Mouse (Mus musculus) embryonic stem cell, embryonic (primary cell): ENCODE measurements around the gene Mettl26.

ENCODE experiments used
- CTCF ChIA-PET, 4 experiments: fragments of 300-600 bp in 2 of 4; fragments of 350-600 bp in 2 of 4; sonication (Branson Sonifier 250); formaldehyde crosslinking; loops; one replicate each; lab custom pipeline; 2022; ENCODE audit warnings: inconsistent platforms in 2 of 4; lab: Charles Lee
- POLR2A ChIA-PET, 4 experiments: fragments of 300-600 bp in 2 of 4; fragments of 350-600 bp in 2 of 4; sonication (Branson Sonifier 250); formaldehyde crosslinking; loops; one replicate each; lab custom pipeline; 2022; ENCODE audit warnings: antibody characterized with exemption in 4 of 4, inconsistent platforms in 1 of 4; lab: Charles Lee

Gene Mettl26

DNA sequence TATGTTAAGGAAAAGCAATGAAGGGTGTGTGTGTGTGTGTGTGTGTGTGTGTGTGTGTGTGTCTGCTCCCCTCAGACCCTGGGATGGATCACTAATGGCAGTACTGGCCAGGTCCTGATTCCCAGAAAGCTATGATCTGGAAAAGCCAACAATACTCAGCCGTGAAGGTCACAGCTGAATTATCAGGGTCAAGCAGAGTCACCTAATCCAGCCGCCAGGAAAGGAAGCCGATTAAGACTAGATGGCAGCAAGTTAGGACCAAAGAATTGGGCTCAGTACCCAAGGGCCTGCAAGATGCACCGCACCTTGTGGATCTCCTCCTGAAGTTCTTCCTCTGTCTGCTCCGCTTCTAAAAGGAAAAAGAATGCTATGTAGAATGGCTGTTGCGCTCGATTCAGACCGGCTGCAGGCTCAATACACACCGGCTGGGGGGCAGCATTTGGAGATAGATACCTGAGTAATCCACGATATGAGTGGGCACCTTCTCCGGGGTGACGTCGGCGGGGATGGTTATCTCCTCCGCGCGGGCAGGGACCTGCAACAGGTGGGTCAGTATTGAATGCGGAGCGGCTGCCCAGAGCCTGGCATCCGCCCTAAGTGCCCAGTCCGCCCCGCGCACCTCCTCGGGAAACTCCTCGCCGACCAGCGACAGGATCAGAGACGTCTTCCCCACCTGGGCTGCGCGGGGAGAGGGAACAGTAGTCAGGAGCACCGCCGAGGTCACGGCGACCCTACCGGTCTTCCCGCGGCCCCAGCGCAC is 31.1 kb upstream of the Mettl26 start:
- POLR2A ChIA-PET = interaction anchor here in 3 of 4 experiments (0.5 to 8.7 kb wide), 35 partner anchors 7 to 1174 kb away, joined by 3 to 114 read pairs (median 4); partner anchors contain the start of genes Mcrip2 (in 3 of the 3), Stub1 (in 3 of the 3), Jmjd8 (in 2 of the 3) and Wdr90 (in 2 of the 3)
- CTCF ChIA-PET = interaction anchor here in 3 of 4 experiments (0.7 to 1.5 kb wide), 10 partner anchors 11 to 165 kb away, joined by 3 to 6 read pairs (median 4); partner anchors contain the start of genes Stub1 (in 3 of the 3), Jmjd8 (in 1 of the 3) and Mcrip2 (in 1 of the 3)

DNA sequence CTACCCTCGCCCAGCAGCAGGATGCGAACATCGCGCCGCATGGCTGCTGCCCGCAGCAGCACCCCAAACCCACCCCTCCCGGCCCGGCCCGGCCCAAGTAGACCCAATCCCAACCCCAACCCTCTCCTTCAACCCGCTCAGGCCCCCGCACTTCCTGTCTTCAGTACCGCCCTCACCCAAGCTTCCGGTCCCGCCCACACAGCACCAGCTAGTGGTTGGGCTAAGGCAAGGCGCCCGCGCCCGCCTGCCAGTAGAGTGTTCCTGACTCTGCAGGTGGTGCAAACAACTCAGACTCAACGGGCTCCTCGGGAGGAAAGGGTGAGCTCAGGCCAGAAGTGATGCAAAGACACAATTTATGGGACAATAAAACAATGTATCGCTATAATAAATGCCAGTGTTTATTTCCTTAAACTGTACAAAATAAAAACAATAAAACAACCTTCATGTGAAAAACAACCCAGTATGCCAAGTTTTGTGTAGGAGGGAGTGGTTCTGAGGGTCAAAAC is 30.4 kb upstream of the Mettl26 start, which contains the start of gene Rhot2:
Gene Rhot2, minus strand, starts transcription at position 456 of the 506 bp plus-strand sequence.
- POLR2A ChIA-PET = interaction anchor here in 3 of 4 experiments (0.5 to 8.7 kb wide), 38 partner anchors 8 to 1173 kb away, joined by 3 to 114 read pairs (median 4); partner anchors contain the start of genes Mcrip2 (in 3 of the 3), Stub1 (in 3 of the 3), Jmjd8 (in 2 of the 3) and Wdr90 (in 2 of the 3)
- CTCF ChIA-PET = interaction anchor here in 3 of 4 experiments (0.6 to 1.5 kb wide), 13 partner anchors 10 to 874 kb away, joined by 3 to 9 read pairs (median 4); partner anchors contain the start of genes Stub1 (in 3 of the 3), Jmjd8 (in 1 of the 3) and Mcrip2 (in 1 of the 3)

DNA sequence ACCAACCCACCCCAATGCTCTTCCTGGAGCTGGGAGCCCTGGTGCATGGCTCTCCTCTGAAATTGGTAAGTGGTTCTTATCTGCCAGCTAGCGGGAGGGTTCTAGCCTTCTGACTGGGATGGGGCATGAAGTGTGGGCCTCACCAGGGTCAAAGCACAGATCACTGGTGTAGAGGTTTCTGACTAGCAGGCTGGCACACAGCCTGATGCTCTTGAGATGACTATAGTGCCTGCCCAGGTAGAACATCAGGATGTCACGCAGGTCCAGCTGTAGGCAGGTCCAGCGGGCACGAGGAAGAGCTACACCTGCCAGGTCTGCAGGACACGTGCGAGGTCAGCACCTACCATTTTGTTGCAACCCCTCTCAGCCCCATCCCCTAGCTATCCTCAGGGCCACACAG is 14.6 kb upstream of the Mettl26 start:
- ChIA-PET CTCF (interaction anchor here in 1 of 4 experiments (1.1 kb wide), 1 partner anchor 59 kb away, joined by 4 read pairs; no protein-coding TSS in a partner anchor), POLR2A (interaction anchor here in 3 of 4 experiments (1.0 to 4.2 kb wide), 13 partner anchors 8 to 107 kb away, joined by 3 to 18 read pairs (median 5); partner anchors contain the start of genes Jmjd8 (in 2 of the 3), Rhot2 (in 2 of the 3), Mcrip2 (in 1 of the 3) and Mettl26 (in 1 of the 3))

DNA sequence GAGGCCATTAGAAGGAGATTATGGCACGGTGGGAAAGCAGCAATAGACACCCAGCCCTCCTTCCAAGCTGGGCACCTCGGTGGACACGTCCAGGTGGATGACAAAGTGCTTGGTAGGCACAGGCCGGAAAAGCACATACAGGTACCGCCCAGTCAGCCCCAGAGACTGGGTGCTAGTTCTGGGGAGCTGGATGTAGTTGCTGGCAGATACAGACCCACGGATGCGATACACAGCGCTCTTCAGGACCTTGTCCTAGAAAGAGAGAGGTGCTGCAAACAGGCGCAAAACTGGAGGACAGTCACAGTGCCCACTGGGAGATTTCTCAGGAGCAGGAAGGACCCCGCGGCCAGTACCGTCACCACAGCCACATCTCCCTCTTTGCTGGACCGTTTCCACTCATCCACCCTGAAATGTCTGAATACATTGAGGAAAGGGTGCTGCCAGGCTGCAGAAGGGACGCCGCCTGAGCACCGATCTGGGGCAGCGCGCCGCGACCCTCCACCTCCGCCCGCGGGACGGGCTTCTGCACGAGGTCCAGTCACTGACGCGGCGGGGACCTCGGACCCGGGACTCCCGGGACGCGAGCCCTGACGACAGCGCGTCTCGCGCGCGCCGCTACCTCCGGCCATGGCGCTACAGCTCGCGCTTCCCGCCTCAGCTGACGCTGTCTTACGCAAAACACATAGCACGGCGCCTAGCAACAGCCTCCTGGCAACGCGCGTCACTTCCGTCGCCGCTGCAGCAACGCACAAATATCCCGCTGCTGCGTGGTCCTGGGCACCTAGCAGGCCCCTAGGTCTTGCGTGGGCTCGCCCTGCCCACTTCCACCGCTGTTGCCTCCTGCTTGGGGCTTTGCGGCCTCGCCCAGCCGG is 13.8 kb upstream of the Mettl26 start, which contains the start of gene Wdr90:
Gene Wdr90, minus strand, starts transcription at position 670 of the 872 bp plus-strand sequence.
- ChIA-PET POLR2A (interaction anchor here (0.5 to 4.2 kb wide), 30 partner anchors 8 to 456 kb away, joined by 3 to 18 read pairs (median 4); partner anchors contain the start of genes Stub1 (in 3 of the 4), Capn15 (in 2 of the 4), Jmjd8 (in 2 of the 4) and Mettl26 (in 2 of the 4)), CTCF (interaction anchor here (0.6 to 1.1 kb wide), 7 partner anchors 14 to 316 kb away, joined by 3 to 4 read pairs (median 3); partner anchors contain the start of genes Chtf18 (in 1 of the 4), Mettl26 (in 1 of the 4) and Rpusd1 (in 1 of the 4))

DNA sequence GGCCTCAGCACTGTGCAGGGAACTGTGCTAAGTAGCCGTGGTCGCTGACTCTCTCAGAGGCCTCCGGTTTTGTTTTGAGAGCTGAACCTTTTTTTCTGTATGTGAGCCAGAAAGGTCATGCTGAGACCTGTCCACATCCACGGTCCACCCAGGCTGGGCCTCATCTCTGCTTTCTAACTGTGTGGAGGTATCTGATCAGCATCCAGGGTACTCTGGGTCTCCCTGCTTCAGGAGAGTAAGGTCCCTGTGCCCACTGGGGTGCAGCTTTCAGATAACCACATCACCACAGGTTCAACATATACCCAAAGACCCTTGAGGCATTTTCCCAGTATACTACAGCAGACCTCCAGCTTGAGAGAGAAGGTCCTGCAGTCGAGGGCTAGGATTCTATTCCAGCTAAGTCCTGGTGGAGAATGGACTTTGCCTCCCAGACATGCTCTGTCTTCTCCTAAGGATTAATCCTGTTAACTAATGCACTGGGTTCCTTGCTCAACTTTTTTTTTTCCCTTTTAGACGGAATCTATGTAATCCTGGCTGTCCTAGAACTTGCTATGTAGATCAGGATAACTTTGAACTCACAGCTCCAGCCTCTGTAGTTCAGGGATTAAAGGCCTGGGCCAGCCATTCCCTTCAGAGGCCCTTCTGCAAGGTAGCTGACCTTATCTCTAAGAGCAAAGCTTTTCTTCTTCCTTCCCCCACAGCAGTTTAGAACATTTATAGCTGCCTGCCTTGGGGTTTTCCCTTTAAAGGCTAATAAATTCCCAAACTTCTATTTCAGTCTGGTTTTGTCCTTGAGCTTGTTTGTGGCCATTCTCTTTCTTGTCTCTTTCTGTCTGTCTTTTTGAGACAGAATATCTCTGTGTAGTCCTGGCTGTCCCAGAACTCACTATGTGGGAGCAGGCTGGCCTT is 12.9 kb upstream of the Mettl26 start:
- CTCF ChIA-PET = interaction anchor here (0.6 to 1.0 kb wide), 7 partner anchors 13 to 315 kb away, joined by 3 read pairs; partner anchors contain the start of gene Mettl26 (in 1 of the 4)
- POLR2A ChIA-PET = interaction anchor here (0.5 to 4.2 kb wide), 26 partner anchors 10 to 457 kb away, joined by 3 to 18 read pairs (median 4); partner anchors contain the start of genes Stub1 (in 3 of the 4), Capn15 (in 2 of the 4), Mettl26 (in 2 of the 4) and Rhbdl1 (in 2 of the 4)

DNA sequence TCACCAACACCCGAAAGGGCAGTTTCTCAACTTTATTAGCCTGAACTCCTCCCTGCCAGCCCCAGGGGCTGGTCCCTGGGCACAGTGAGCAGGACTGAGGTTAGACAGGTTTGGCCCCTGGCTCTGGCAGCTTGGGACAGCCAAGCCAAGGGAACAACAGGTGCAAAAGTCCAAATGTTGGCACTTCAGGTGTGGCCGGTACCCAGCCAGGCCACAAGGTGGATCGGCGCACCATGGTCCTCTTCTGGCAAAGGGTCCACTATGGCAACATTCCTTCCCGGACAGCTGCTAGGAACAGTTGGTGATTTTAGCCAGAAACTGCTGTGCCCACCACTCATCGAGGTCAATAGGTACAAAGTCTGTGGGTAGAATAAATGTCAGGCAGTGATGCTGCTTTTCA is 11.2 kb upstream of the Mettl26 start:
- ChIA-PET CTCF (no interaction called here), POLR2A (interaction anchor here in 2 of 4 experiments (0.6 to 4.2 kb wide), 7 partner anchors 11 to 91 kb away, joined by 3 to 18 read pairs (median 5); partner anchors contain the start of genes Mettl26 (in 2 of the 2), Rhbdl1 (in 1 of the 2), Rhot2 (in 1 of the 2) and Stub1 (in 1 of the 2))

DNA sequence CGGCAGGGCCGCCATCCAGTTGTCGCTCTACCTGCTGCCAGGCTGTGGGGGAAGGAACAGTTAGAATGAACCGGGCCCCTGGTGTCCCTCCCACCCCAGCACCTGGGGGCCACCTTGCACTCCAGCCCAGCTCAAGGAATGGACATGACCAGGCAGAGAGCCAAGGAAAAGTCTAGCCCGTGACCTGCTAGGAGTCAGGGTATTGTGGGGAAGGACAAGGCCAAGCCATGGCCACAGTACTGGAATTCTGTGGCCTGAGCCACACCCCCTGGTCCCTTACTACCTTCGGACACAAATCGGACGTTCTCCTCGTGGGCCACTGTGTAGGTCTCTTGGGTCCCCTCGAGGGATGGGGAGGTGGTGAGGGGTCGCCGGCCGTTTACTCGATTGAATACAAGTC is 10.6 kb upstream of the Mettl26 start:
- CTCF ChIA-PET = interaction anchor here in 2 of 4 experiments (0.6 kb wide), 2 partner anchors 15 to 551 kb away, joined by 3 to 5 read pairs; no protein-coding TSS in a partner anchor
- POLR2A ChIA-PET = interaction anchor here in 3 of 4 experiments (0.5 to 1.6 kb wide), 7 partner anchors 10 to 90 kb away, joined by 3 to 9 read pairs (median 4); partner anchors contain the start of genes Mettl26 (in 1 of the 3), Rhbdl1 (in 1 of the 3) and Rhot2 (in 1 of the 3)

DNA sequence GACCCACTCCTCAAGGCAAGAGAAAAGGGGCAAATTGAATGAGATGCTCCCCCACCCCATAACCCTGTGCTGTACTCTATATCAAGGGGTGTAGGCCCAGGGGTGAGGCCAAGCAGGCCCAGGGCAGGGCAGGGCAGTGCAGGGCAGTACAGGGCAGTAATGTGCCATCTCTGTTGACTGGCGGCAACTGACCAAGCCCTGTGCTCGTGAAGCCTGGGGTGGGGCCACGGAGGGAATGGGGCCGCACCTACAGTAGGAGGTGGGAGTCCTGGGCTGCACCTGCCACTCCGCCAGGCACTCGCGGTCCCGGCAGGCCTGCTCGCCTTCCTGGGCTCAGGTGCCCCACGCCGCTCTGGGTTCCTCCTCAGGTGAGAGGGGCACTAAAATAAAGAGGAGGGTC is 9.6 kb upstream of the Mettl26 start:
- POLR2A ChIA-PET = interaction anchor here in 2 of 4 experiments (1.0 to 1.6 kb wide), 2 partner anchors 9 kb away, joined by 3 to 9 read pairs; partner anchors contain the start of gene Mettl26 (in 1 of the 2)
- CTCF ChIA-PET = no interaction called here

DNA sequence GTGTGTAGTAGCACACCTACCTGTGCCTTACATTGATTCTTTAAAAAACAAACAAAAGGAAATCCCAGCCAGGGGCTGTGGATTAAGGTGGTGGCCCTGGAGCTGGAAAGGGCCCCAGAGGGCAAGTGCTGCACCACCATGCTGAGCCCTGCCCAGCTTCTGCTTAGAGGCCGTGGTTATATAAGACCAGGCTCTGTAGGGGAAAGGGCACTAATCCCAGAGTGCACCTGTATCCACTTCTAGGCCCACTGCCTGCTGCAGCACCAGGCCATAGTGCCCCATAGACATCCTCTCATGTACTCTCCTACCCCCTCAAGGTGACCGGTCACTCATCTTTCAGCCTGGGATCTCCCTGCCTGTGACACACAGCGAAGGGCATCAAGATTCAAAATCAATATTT is 8.7 kb upstream of the Mettl26 start:
- CTCF ChIA-PET = no interaction called here
- POLR2A ChIA-PET = interaction anchor here in 2 of 4 experiments (0.7 to 4.5 kb wide), 6 partner anchors 9 to 33 kb away, joined by 3 to 45 read pairs (median 6); partner anchors contain the start of genes Wfikkn1 (in 2 of the 2), Mettl26 (in 1 of the 2), Rhot2 (in 1 of the 2) and Stub1 (in 1 of the 2)

DNA sequence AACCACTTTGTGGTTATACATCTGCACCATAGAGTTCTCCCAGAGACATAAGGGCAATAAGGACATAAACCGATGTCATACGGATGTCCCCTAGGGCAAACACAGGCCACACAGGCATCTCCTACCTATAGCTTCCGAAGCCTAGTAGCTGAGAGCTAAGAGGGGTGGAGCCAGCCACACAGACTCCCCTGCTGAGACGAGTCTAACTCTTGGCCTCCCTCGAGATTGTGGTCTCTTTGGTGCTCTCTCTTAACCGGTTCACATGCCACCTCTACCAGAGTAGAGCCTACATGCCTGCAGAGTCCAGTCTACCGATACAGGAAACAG is 7.4 kb upstream of the Mettl26 start:
- CTCF ChIA-PET = interaction anchor here in 2 of 4 experiments (0.7 to 2.2 kb wide), 4 partner anchors 11 to 28 kb away, joined by 4 to 21 read pairs (median 8); partner anchors contain the start of gene Rhot2 (in 1 of the 2)

DNA sequence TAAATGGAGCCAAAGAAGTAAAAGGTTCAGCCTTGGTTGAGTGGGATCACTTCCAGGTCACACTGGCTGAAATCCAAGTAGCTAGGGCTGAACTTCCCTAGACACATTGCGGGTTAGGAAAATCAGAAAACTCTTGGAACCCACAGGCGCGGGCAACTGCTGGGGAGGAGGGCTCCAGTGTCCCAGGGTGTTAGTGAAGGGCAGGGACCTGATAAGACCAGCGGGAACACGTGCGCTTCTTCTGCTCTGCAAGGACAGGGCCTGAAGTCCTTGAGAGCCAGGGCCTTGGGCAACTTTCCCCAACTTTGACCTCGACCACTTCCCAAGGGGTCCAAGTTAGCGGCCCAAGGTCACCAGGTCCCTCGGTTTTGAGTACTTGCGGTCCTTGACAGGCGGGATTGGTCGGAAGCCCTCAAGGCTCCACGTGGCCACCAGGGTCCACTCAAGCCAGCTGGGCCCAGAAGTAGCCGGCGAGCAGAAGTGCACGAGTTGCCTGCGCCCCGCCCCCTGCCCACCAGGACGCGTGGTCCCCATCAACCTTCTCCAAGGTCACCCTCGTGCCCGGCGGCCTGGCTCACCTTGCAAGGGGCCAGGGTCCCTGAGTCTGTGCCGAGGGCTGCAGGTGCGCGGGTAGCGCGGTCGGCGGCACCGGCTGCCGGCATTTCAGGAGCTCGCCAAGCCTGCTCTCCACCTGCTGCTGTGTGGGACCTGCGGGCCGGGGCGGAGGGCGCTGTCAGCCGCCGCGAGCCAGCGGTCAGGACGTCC is 6.9 kb upstream of the Mettl26 start:
- CTCF ChIA-PET = interaction anchor here (0.6 to 2.2 kb wide), 18 partner anchors 11 to 1180 kb away, joined by 3 to 21 read pairs (median 4); partner anchors contain the start of genes Wfikkn1 (in 2 of the 4), Rhot2 (in 1 of the 4), Sox8 (in 1 of the 4) and Stub1 (in 1 of the 4)
- POLR2A ChIA-PET = interaction anchor here (0.6 to 4.5 kb wide), 57 partner anchors 8 to 751 kb away, joined by 3 to 45 read pairs (median 4); partner anchors contain the start of genes Wfikkn1 (in 4 of the 4), Rhot2 (in 3 of the 4), Stub1 (in 3 of the 4) and Rhbdl1 (in 2 of the 4)

More for the DNA sequence above, 7.4 kb upstream of the Mettl26 start:
- POLR2A ChIA-PET = interaction anchor here (0.6 to 4.5 kb wide), 28 partner anchors 9 to 297 kb away, joined by 3 to 45 read pairs (median 6); partner anchors contain the start of genes Stub1 (in 3 of the 4), Rhbdl1 (in 2 of the 4), Rhot2 (in 2 of the 4) and Wdr24 (in 2 of the 4)

DNA sequence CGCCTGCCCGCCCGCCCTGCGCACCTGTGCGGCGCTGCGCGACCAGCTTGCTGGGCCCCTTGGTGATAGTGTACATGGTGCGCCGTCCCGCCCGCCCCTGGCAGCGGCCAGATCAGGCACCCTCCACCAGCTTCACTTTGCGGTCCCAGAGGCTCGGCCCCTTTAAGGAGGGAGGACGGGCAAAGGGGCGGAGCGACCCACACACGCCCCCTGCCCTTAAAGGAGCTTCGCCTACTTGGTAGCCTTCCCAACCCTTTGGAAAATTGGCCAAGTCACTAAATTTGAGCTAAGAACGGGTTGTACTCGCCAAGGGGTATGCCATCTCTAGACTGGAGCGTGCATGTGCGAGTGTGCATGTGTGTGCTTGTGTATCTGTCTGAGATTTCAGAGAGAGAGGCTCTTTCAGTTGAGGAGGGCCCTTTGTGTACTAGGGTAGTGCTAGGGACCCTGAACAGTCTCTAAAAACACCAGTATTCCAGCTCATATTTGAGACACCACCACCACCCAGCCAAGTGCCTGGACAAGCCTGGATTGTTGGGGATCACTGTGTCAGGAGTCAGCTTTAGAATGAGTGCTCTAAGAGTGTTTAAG is 6.2 kb upstream of the Mettl26 start, which contains the start of gene Mcrip2:
Gene Mcrip2, minus strand, starts transcription at position 164 of the 591 bp plus-strand sequence.
- POLR2A ChIA-PET = interaction anchor here (0.6 to 4.5 kb wide), 53 partner anchors 9 to 752 kb away, joined by 3 to 45 read pairs (median 4); partner anchors contain the start of genes Wfikkn1 (in 4 of the 4), Rhbdl1 (in 3 of the 4), Rhot2 (in 3 of the 4) and Stub1 (in 3 of the 4)
- CTCF ChIA-PET = interaction anchor here (0.6 to 2.2 kb wide), 19 partner anchors 10 to 1179 kb away, joined by 3 to 21 read pairs (median 4); partner anchors contain the start of genes Wfikkn1 (in 2 of the 4), Rhot2 (in 1 of the 4), Sox8 (in 1 of the 4) and Stub1 (in 1 of the 4)

DNA sequence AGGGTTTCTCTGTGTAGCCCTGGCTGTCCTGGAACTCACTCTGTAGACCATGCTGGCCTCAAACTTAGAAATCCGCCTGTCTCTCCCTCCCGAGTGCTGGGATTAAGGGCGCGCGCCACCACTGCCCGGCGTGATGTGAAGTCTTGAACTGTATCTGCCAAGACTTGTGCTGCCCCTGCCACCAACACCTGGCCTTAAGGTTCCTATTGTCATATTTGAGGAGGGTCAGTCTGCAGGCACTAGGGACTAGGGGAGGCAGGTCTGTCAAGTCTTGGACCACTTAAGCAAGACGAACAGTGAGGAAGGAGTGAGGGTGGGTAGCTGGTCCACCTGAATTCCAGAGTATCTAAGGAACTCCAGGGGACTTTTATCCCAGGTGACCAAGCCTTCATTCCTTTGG is 5.4 kb upstream of the Mettl26 start:
- ChIA-PET CTCF (interaction anchor here (0.6 to 1.6 kb wide), 6 partner anchors 10 to 1177 kb away, joined by 3 to 6 read pairs (median 4); partner anchors contain the start of gene Wfikkn1 (in 1 of the 4)), POLR2A (interaction anchor here (0.8 to 4.5 kb wide), 18 partner anchors 9 to 113 kb away, joined by 3 to 45 read pairs (median 6); partner anchors contain the start of genes Stub1 (in 3 of the 4), Wfikkn1 (in 3 of the 4), Rhbdl1 (in 1 of the 4) and Rhot2 (in 1 of the 4))
